Mouse (Mus musculus) liver, postnatal 0 days (tissue): ENCODE results near the gene Nudt4.

Experiments
- CTCF ChIP-seq: sonication (generic); IDR thresholded peaks from 2 replicates; pipeline ENCODE4 v1.5.1; 2016; ENCODE audit warnings: antibody characterized with exemption, low read depth
- EP300 ChIP-seq: IDR thresholded peaks from 2 replicates; pipeline ENCODE4 v1.6.1; 2016; ENCODE audit warnings: antibody characterized with exemption, low read depth, mild to moderate bottlenecking

DNA sequence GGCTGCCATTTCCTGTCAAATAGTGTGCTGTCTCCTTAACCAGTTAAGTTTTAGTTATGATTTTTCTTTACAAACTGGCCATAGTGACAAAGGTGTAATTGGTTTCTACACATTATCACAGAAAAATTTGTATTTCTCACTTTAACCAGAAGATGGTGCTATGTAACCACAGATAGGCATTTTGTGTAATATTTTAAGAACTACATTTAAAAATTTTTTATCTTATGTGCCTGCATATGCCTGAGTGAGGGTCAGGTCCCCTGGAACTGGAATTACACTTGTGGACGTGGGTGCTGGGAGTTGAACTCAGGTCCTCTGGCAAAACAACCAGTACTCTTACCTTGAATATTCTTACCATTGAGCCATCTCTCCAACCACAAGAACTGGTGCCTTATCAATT lies 13.4 kb downstream of the Nudt4 start:
- TF ChIP-seq EP300 (no peak), CTCF (peak; percentile 60)
